Mouse (Mus musculus) hindbrain, postnatal 0 days (tissue): ENCODE data around the gene Prkar2a. TPM values are rescaled to one million over a fixed set of nuclear protein-coding genes. Genes with fewer than 3 reads are reported as not detected.

ENCODE experiments used
- ATAC-seq: fragments of 200-750 bp; cut with Nextera tagmentation; 2 replicates; pipeline ENCODE4 v1.8.0; 2017; ENCODE audit warnings: mild to moderate bottlenecking, moderate TSS enrichment, moderate library complexity
- DNase-seq: peaks from one replicate; pipeline ENCODE4 v3.0.0-alpha.2; 2015; ENCODE audit warnings: low spot score
- H3K27ac ChIP-seq: fragments of 300-500 bp; sonication (generic); 2 replicates; pipeline ENCODE4 v1.5.1; 2014; ENCODE audit warnings: mild to moderate bottlenecking
- H3K27me3 ChIP-seq: fragments of 300-500 bp; sonication (generic); 2 replicates; pipeline ENCODE4 v1.6.1; 2014; ENCODE audit warnings: low read length, mixed read lengths; ENCODE audit not compliant: insufficient read depth
- H3K36me3 ChIP-seq: fragments of 300-500 bp; sonication (generic); 2 replicates; pipeline ENCODE4 v1.6.1; 2014; ENCODE audit warnings: low read length, mixed read lengths; ENCODE audit not compliant: insufficient read depth
- H3K4me1 ChIP-seq: fragments of 300-500 bp; sonication (generic); 2 replicates; pipeline ENCODE4 v1.6.1; 2014; ENCODE audit warnings: antibody characterized with exemption, low read length, mixed read lengths; ENCODE audit not compliant: insufficient read depth
- H3K4me2 ChIP-seq: fragments of 300-500 bp; sonication (generic); 2 replicates; pipeline ENCODE4 v1.6.1; 2014; ENCODE audit warnings: low read depth, mild to moderate bottlenecking, low read length, moderate library complexity, mixed read lengths
- H3K4me3 ChIP-seq: fragments of 300-500 bp; sonication (generic); 2 replicates; pipeline ENCODE4 v1.5.1; 2014; ENCODE audit warnings: low read length
- H3K9ac ChIP-seq: fragments of 300-500 bp; sonication (generic); replicated peaks from 2 replicates; pipeline ENCODE4 v1.6.1; 2014; ENCODE audit warnings: mild to moderate bottlenecking, low read length, moderate library complexity, mixed read lengths
- H3K9me3 ChIP-seq: fragments of 300-500 bp; sonication (generic); 2 replicates; pipeline ENCODE4 v1.6.1; 2016; ENCODE audit warnings: low read length, mixed read lengths
- CTCF ChIP-seq: IDR thresholded peaks from 2 replicates; pipeline ENCODE4 v1.5.1; 2016; ENCODE audit warnings: antibody characterized with exemption, control low read depth, low read depth
- WGBS: fragments of 180-500 bp; shearing (Covaris S2); extraction: QIAGEN DNeasy Blood & Tissue Kit; methylation state at CpG from one replicate; pipeline ENCODE4 v1.1.7; 2014; 5-methylcytosine and 5-hydroxymethylcytosine counted together
- polyA plus RNA-seq: library from polyadenylated mRNA; unstranded; fragments of >200 nt; fragmentation: Nextera tagmentation; extraction: Ambion mirVana; gene quantifications from 2 replicates; pipeline ENCODE4 v1.2.1, GENCODE M21; 2015
- total RNA-seq: library from RNA; depleted of rRNA; stranded (reverse); fragments of >200 nt; gene quantifications from 2 replicates; pipeline ENCODE4 v1.2.3, GENCODE M21; 2014

Prkar2a gene
- total and polyA plus RNA-seq, 2 experiments from 2014 or later = 43.9 to 87.3 TPM

DNA sequence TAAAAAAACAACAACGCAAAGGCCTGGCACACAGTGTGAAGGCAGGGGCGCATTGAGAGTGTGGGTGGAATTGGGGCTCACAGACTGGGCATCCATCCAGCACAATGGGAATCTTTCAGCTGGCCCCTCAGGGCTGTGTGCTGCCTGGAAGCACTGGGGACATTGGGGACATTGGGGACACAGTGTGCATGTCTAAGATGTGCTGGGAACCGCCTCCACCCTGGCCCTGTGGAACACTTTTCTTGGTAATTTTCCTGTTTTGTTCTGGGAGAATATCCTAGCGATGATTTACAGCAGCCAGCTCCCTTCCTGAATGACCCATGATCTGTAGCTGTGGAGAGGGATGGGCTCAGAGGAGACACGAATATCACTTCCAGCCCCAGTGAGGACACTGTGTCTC, 65.3 kb downstream of the Prkar2a start:
- peak; percentile 17 for DNase-seq
- H3K9ac ChIP-seq = no peak overlapping the region
- no peak overlapping the region for H3K4me2 ChIP-seq
- ATAC-seq = peak; percentile 45; the same call in 1 of the 2 replicates
- no peak overlapping the region for H3K4me3 ChIP-seq
- no peaks in the 10 kb centered on the region for H3K4me1 ChIP-seq
- H3K27ac ChIP-seq = no peak overlapping the region
- H3K36me3 ChIP-seq = 0 out of 2 replicates have a peak, but pooled peaks cover 3% of the 10 kb centered on the region
- TF ChIP-seq CTCF = no peak
- H3K9me3 ChIP-seq = no peaks in the 10 kb centered on the region
- 80% methylated on average over 5 of the region's 5 CpGs for WGBS
- no peaks in the 10 kb centered on the region for H3K27me3 ChIP-seq

- Histone ChIP-seq H3K9me3 (no peaks in the 10 kb centered on the region), H3K4me3 (no peak overlapping the region), H3K9ac (no peak overlapping the region), H3K36me3 (no peaks in the 10 kb centered on the region), H3K27me3 (no peaks in the 10 kb centered on the region), H3K4me1 (no peaks in the 10 kb centered on the region), H3K4me2 (no peak overlapping the region), H3K27ac (no peak overlapping the region)
- ATAC-seq (no peak), DNase-seq (peak; percentile 8)
- WGBS = 40% methylated on average over 6 of the region's 6 CpGs
- no peak for TF ChIP-seq CTCF
Observed at GRCm38 (mm10) chr9:108757406-108757805, 68.3 kb downstream of the Prkar2a start.

GRCm38 (mm10) chr9:108759121-108759520, 70.0 kb downstream of the Prkar2a start:
- Histone ChIP-seq H3K27me3 (no peaks in the 10 kb centered on the region), H3K27ac (no peak overlapping the region), H3K4me2 (no peak overlapping the region), H3K9me3 (no peaks in the 10 kb centered on the region), H3K36me3 (no peaks in the 10 kb centered on the region), H3K9ac (no peak overlapping the region), H3K4me1 (no peaks in the 10 kb centered on the region), H3K4me3 (no peak overlapping the region)
- WGBS = 96% methylated on average over 20 of the region's 20 CpGs
- TF ChIP-seq CTCF = no peak
- DNase-seq (no peak), ATAC-seq (no peak)

DNA sequence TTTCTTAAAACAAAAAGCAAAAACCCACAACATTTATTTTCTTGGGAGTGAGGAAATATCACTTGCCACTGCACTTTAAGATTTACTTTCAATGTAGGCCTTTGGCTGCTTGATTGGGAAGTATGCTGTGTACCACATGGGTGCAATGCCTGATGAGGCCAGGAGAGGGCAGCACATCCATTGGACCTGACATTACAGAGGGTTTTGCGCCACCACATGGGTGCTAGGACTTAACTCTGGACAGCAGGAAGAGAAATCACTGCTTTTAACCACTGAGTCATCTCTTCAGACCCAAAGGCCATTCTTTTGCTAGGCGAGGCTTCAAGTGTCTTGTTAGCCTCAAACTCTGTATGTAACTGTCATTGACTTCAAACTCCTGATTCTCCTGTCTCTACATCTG, 70.7 kb downstream of the Prkar2a start:
- WGBS = 57% methylated on average over 2 of the region's 2 CpGs
- Histone ChIP-seq H3K4me1 (no peaks in the 10 kb centered on the region), H3K9ac (no peak overlapping the region), H3K4me2 (no peak overlapping the region), H3K27me3 (no peaks in the 10 kb centered on the region), H3K36me3 (no peaks in the 10 kb centered on the region), H3K27ac (no peak overlapping the region), H3K9me3 (no peaks in the 10 kb centered on the region), H3K4me3 (no peak overlapping the region)
- TF ChIP-seq CTCF = peak; percentile 73
- no peak for ATAC-seq
- peak; percentile 27 for DNase-seq

DNA sequence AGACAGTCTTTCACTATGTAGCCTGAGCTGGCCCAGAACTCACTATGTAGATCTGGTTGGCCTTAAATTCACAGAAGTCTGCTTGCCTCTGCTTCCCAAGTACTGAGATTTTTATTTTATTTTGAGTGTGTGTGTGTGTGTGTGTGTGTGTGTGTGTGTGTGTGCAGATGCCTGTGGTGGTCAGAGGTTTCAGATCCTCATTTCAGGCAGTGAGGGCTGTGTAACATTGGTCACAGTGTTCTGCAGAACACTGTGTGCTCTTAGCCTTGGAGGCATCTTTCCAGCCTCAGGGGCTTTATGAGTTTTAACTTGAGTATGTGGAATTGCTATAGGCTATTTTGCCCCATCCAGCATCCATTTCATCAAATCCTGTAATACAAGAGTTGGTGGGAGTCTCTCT, 72.4 kb downstream of the Prkar2a start:
- H3K4me3 ChIP-seq = no peak overlapping the region
- DNase-seq (no peak), ATAC-seq (no peak)
- no peak overlapping the region for H3K27ac ChIP-seq
- no peak for TF ChIP-seq CTCF
- no peak overlapping the region for H3K4me2 ChIP-seq
- no peaks in the 10 kb centered on the region for H3K36me3 ChIP-seq
- no peaks in the 10 kb centered on the region for H3K27me3 ChIP-seq
- no peaks in the 10 kb centered on the region for H3K4me1 ChIP-seq
- H3K9ac ChIP-seq = no peak overlapping the region
- no peaks in the 10 kb centered on the region for H3K9me3 ChIP-seq

- TF ChIP-seq CTCF = no peak
- Histone ChIP-seq H3K36me3 (no peaks in the 10 kb centered on the region), H3K4me1 (no peaks in the 10 kb centered on the region), H3K27me3 (no peaks in the 10 kb centered on the region), H3K9me3 (no peaks in the 10 kb centered on the region), H3K4me2 (no peak overlapping the region), H3K27ac (no peak overlapping the region), H3K9ac (no peak overlapping the region), H3K4me3 (no peak overlapping the region)
- ATAC-seq = no peak
- DNase-seq = no peak
- 73% methylated on average over 10 of the region's 10 CpGs for WGBS
Observed at GRCm38 (mm10) chr9:108764971-108765370, 75.9 kb downstream of the Prkar2a start.

GRCm38 (mm10) chr9:108776614-108777013, 87.5 kb downstream of the Prkar2a start:
- no peak overlapping the region for H3K27ac ChIP-seq
- H3K4me3 ChIP-seq = no peak overlapping the region
- WGBS = 86% methylated on average over 4 of the region's 4 CpGs
- TF ChIP-seq CTCF = no peak
- DNase-seq = no peak
- no peak for ATAC-seq
- H3K9me3 ChIP-seq = peaks cover 3% of the 10 kb centered on the region; the same call in 1 of the 2 replicates
- no peak overlapping the region for H3K9ac ChIP-seq
- H3K4me2 ChIP-seq = no peak overlapping the region
- no peaks in the 10 kb centered on the region for H3K27me3 ChIP-seq
- H3K4me1 ChIP-seq = no peaks in the 10 kb centered on the region
- no peaks in the 10 kb centered on the region for H3K36me3 ChIP-seq
